Mouse (Mus musculus) limb, embryonic 13.5 days (tissue): Measurements from ENCODE around the gene Gls2. TPM values are rescaled to one million over a fixed set of nuclear protein-coding genes. Genes with fewer than 3 reads are reported as not detected.

Source experiments
- polyA plus RNA-seq: library from polyadenylated mRNA; unstranded; fragments of >200 nt; fragmentation: Nextera tagmentation; extraction: Ambion mirVana; gene quantifications from 2 replicates; pipeline ENCODE4 v1.2.1, GENCODE M21; 2015

The Gls2 gene
- polyA plus RNA-seq, 1 experiment from 2014 or later = 1.8 TPM

Other genes starting within 250 kb of the Gls2 start
- not detected in 2 replicates for gene Hsd17b6, start 186.8 kb upstream of the Gls2 start, polyA plus RNA-seq
- gene Prim1, start 179.3 kb upstream of the Gls2 start, polyA plus RNA-seq = 93.3 and 96.1 TPM in 2 replicates
- gene Naca, start 158.9 kb upstream of the Gls2 start, polyA plus RNA-seq = 797 and 826 TPM in 2 replicates
- 564 and 574 TPM in 2 replicates for gene Ptges3, start 135.5 kb upstream of the Gls2 start, polyA plus RNA-seq
- gene Atp5b, start 111.2 kb upstream of the Gls2 start, polyA plus RNA-seq = 1,947 and 1,954 TPM in 2 replicates
- 9.0 and 10.5 TPM in 2 replicates for gene Baz2a, start 102.9 kb upstream of the Gls2 start, polyA plus RNA-seq
- gene Rbms2, start 14.2 kb upstream of the Gls2 start, polyA plus RNA-seq = 39.0 and 40.6 TPM in 2 replicates
- gene Spryd4, start 17.4 kb downstream of the Gls2 start, polyA plus RNA-seq = 34.5 and 35.2 TPM in 2 replicates
- 0.45 and 0.57 TPM in 2 replicates for gene Mip, start 31.4 kb downstream of the Gls2 start, polyA plus RNA-seq
- gene Timeless, start 37.6 kb downstream of the Gls2 start, polyA plus RNA-seq = 75.7 and 76.4 TPM in 2 replicates
- gene Apon, start 59.6 kb downstream of the Gls2 start, polyA plus RNA-seq = 0.27 and 0.63 TPM in 2 replicates
- gene Apof, start 74.2 kb downstream of the Gls2 start, polyA plus RNA-seq = not detected in 2 replicates
- gene Stat2, start 76.1 kb downstream of the Gls2 start, polyA plus RNA-seq = 14.6 and 16.6 TPM in 2 replicates
- 0.18 TPM in 1 of 2 replicates, not detected in the other for gene Il23a, start 104.3 kb downstream of the Gls2 start, polyA plus RNA-seq
- 33.6 and 35.2 TPM in 2 replicates for gene Pan2, start 108.9 kb downstream of the Gls2 start, polyA plus RNA-seq
- gene Cnpy2, start 128.0 kb downstream of the Gls2 start, polyA plus RNA-seq = 390 and 394 TPM in 2 replicates
- gene Cs, start 143.3 kb downstream of the Gls2 start, polyA plus RNA-seq = 167 and 176 TPM in 2 replicates
- 14.8 and 15.3 TPM in 2 replicates for gene Coq10a, start 174.5 kb downstream of the Gls2 start, polyA plus RNA-seq
- 11.7 and 12.9 TPM in 2 replicates for gene Ankrd52, start 182.7 kb downstream of the Gls2 start, polyA plus RNA-seq
- gene Slc39a5, start 206.8 kb downstream of the Gls2 start, polyA plus RNA-seq = 0.28 and 0.38 TPM in 2 replicates
- gene Nabp2, start 217.0 kb downstream of the Gls2 start, polyA plus RNA-seq = 60.6 and 61.4 TPM in 2 replicates
- gene Rnf41, start 217.2 kb downstream of the Gls2 start, polyA plus RNA-seq = 42.3 and 43.3 TPM in 2 replicates